15 mouse cellular contexts compared by ENCODE assay signal in the genomic region with DNA sequence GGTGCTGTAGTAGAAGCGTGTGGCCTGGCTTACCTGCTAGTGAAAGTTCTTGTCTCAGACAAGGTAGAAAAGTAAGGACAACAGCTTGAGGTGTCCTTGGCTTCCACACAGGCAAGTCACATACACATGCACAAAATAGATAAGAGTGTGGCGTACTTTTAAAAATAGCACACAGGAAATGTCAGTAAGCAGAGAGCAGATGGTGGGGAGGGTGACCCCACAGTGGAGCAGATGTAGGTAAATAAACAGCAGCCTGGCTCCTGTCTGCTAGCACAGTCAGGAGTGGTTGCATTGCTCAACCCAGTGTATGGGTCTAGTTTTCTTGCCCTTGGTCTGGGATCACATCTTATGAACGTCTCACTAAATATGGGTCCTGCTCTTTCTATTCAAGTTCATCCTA. TPM values are rescaled to one million over a fixed set of nuclear protein-coding genes. Genes with fewer than 3 reads are reported as not detected.
A peak's percentile ranks its signal among the peaks of the same experiment; 100 is the strongest.
DNase-seq lines count a peak whose midpoint lies in the region; ATAC-seq and TF ChIP-seq lines count a peak whose summit lies in the region.
"Had no signal": no experiment of that assay in that cellular context is flagged by ENCODE, and none has a peak within 500 bp of the region (broad histone marks: within the 10 kb centered on the region; RNA-seq: fewer than 3 reads in every experiment).

No protein-coding gene starts in this region.

- TF ChIP-seq EP300 in stomach, postnatal 0 days (optimal IDR thresholded peaks at IDR 0.05): no peak

- 76% methylated on average over 3 of the region's 3 CpGs for WGBS in stomach, embryonic 15.5 days
- WGBS in stomach, postnatal 0 days: 75% methylated on average over 3 of the region's 3 CpGs
- 18% methylated on average over 3 of the region's 3 CpGs for WGBS in liver, embryonic 12.5 days (ENCODE audit: insufficient replicate concordance)
- WGBS in midbrain, embryonic 16.5 days: 88% methylated on average over 3 of the region's 3 CpGs
- WGBS in hindbrain, embryonic 13.5 days: 89% methylated on average over 3 of the region's 3 CpGs

- H3K9me3 ChIP-seq in stomach, embryonic 15.5 days: no peaks in the 10 kb centered on the region
- no peaks in the 10 kb centered on the region for H3K9me3 ChIP-seq in stomach, postnatal 0 days (ENCODE audit: control insufficient read depth, low read length)
- no peaks in the 10 kb centered on the region for H3K9me3 ChIP-seq in liver, embryonic 12.5 days (replicated peaks)
- no peaks in the 10 kb centered on the region for H3K9me3 ChIP-seq in midbrain, embryonic 16.5 days (replicated peaks; ENCODE audit: control insufficient read depth, low read length, poor library complexity, severe bottlenecking)
- H3K9me3 ChIP-seq in hindbrain, embryonic 13.5 days: no peaks in the 10 kb centered on the region
- H3K9me3 ChIP-seq: hindbrain, embryonic 10.5 days; limb, embryonic 13.5 days; neural tube, embryonic 13.5 days had no signal

- no peak overlapping the region for H3K9ac ChIP-seq in stomach, embryonic 15.5 days
- no peak overlapping the region for H3K9ac ChIP-seq in stomach, postnatal 0 days (ENCODE audit: low read length)
- H3K9ac ChIP-seq in liver, embryonic 12.5 days: peak overlapping the region; percentile 15; the same call in 1 of the 2 replicates
- H3K9ac ChIP-seq in midbrain, embryonic 16.5 days (ENCODE audit: low read depth, low read length): no peak overlapping the region
- H3K9ac ChIP-seq in hindbrain, embryonic 13.5 days: no peak overlapping the region
- H3K9ac ChIP-seq: limb, embryonic 13.5 days; neural tube, embryonic 13.5 days had no signal

- no peaks in the 10 kb centered on the region for H3K27me3 ChIP-seq in stomach, embryonic 15.5 days (replicated peaks)
- H3K27me3 ChIP-seq in stomach, postnatal 0 days (ENCODE audit: control insufficient read depth, insufficient read depth, low read length): no peaks in the 10 kb centered on the region
- H3K27me3 ChIP-seq in liver, embryonic 12.5 days (replicated peaks): no peaks in the 10 kb centered on the region
- H3K27me3 ChIP-seq in midbrain, embryonic 16.5 days (ENCODE audit: control insufficient read depth, insufficient read depth, low read depth, low read length): no peaks in the 10 kb centered on the region
- no peaks in the 10 kb centered on the region for H3K27me3 ChIP-seq in hindbrain, embryonic 13.5 days
- H3K27me3 ChIP-seq: limb, embryonic 13.5 days; neural tube, embryonic 13.5 days had no signal

- peaks cover 66% of the 10 kb centered on the region for H3K36me3 ChIP-seq in stomach, embryonic 15.5 days
- peaks cover 35% of the 10 kb centered on the region for H3K36me3 ChIP-seq in stomach, postnatal 0 days (ENCODE audit: control insufficient read depth, insufficient read depth, low read length)
- H3K36me3 ChIP-seq in liver, embryonic 12.5 days: peaks cover 92% of the 10 kb centered on the region
- H3K36me3 ChIP-seq in midbrain, embryonic 16.5 days (ENCODE audit: control insufficient read depth, insufficient read depth, low read length): peaks cover 37% of the 10 kb centered on the region
- H3K36me3 ChIP-seq in hindbrain, embryonic 13.5 days: peaks cover 83% of the 10 kb centered on the region

- H3K4me3 ChIP-seq in stomach, embryonic 15.5 days (replicated peaks): no peak overlapping the region
- no peak overlapping the region for H3K4me3 ChIP-seq in stomach, postnatal 0 days (ENCODE audit: low read depth, low read length)
- H3K4me3 ChIP-seq in liver, embryonic 12.5 days: no peak overlapping the region
- H3K4me3 ChIP-seq in midbrain, embryonic 16.5 days (ENCODE audit: low read depth, low read length): no peak overlapping the region
- no peak overlapping the region for H3K4me3 ChIP-seq in hindbrain, embryonic 13.5 days
- H3K4me3 ChIP-seq: hindbrain, embryonic 10.5 days; limb, embryonic 13.5 days; neural tube, embryonic 13.5 days had no signal

- peak; percentile 29; the same call in 1 of the 2 replicates for ATAC-seq in stomach, embryonic 15.5 days (ENCODE audit: insufficient read depth, low FRiP score, low read depth)
- ATAC-seq in stomach, postnatal 0 days (ENCODE audit: low FRiP score, low TSS enrichment): no peak
- ATAC-seq in liver, embryonic 12.5 days: peak; percentile 81
- ATAC-seq in midbrain, embryonic 16.5 days: no peak
- ATAC-seq in hindbrain, embryonic 13.5 days (ENCODE audit: low FRiP score): no peak

- peaks cover 5% of the 10 kb centered on the region for H3K4me1 ChIP-seq in stomach, embryonic 15.5 days
- no peaks in the 10 kb centered on the region for H3K4me1 ChIP-seq in stomach, postnatal 0 days (replicated peaks; ENCODE audit: control insufficient read depth, insufficient read depth)
- peaks cover 47% of the 10 kb centered on the region for H3K4me1 ChIP-seq in liver, embryonic 12.5 days
- peaks cover 19% of the 10 kb centered on the region for H3K4me1 ChIP-seq in midbrain, embryonic 16.5 days (ENCODE audit: control insufficient read depth, insufficient read depth, low read length)
- peaks cover 17% of the 10 kb centered on the region for H3K4me1 ChIP-seq in hindbrain, embryonic 13.5 days (replicated peaks)

- H3K27ac ChIP-seq in stomach, embryonic 15.5 days: peak overlapping the region; percentile 12; the same call in 1 of the 2 replicates
- H3K27ac ChIP-seq in stomach, postnatal 0 days (replicated peaks): no peak overlapping the region
- peak overlapping the region; percentile 65 for H3K27ac ChIP-seq in liver, embryonic 12.5 days
- no peak overlapping the region for H3K27ac ChIP-seq in midbrain, embryonic 16.5 days (ENCODE audit: low read length)
- H3K27ac ChIP-seq in hindbrain, embryonic 13.5 days: no peak overlapping the region
- H3K27ac ChIP-seq: hindbrain, embryonic 10.5 days; limb, embryonic 13.5 days; neural tube, embryonic 13.5 days had no signal

- peak; percentile 15 to 54 for DNase-seq in adrenal gland, adult (ENCODE audit: inconsistent age in 2 of 2, low spot score in 1 of 2)
- DNase-seq in adrenal gland, adult 18-20 months (ENCODE audit: low spot score in 2 of 2): no peak
- DNase-seq in stomach, postnatal 0 days (ENCODE audit: low spot score): no peak
- no peak for DNase-seq in kidney, postnatal 36 days
- DNase-seq: cerebellum, postnatal 25 days; kidney, postnatal 14 days; right cerebral cortex, postnatal 25 days had no signal

- no peak for TF ChIP-seq CTCF in stomach, postnatal 0 days (IDR thresholded peaks at IDR 0.05; ENCODE audit: low read depth)

- no peak overlapping the region for H3K4me2 ChIP-seq in stomach, embryonic 15.5 days
- no peak overlapping the region for H3K4me2 ChIP-seq in stomach, postnatal 0 days (replicated peaks; ENCODE audit: low read depth)
- peak overlapping the region; percentile 6 for H3K4me2 ChIP-seq in liver, embryonic 12.5 days
- H3K4me2 ChIP-seq in midbrain, embryonic 16.5 days (ENCODE audit: low read length): no peak overlapping the region
- H3K4me2 ChIP-seq in hindbrain, embryonic 13.5 days: no peak overlapping the region
- H3K4me2 ChIP-seq: limb, embryonic 13.5 days; midbrain, embryonic 11.5 days; neural tube, embryonic 13.5 days had no signal

RNA-seq across cellular contexts. Expression of gene Spata2, which starts 17.8 kb away (rescaled TPM):
- 10 to 100 TPM; 41.1 to 42.8 TPM for total RNA-seq in adrenal gland, adult 18-20 months (2021)
- polyA plus RNA-seq in stomach, embryonic 15.5 days (2015; fragmentation: Nextera tagmentation; extraction: Ambion mirVana): 11.2 and 13.2 TPM in 2 replicates
- 9.4 and 11.3 TPM in 2 replicates for polyA plus RNA-seq in stomach, postnatal 0 days (2015; fragmentation: Nextera tagmentation; extraction: Ambion mirVana)
- polyA plus RNA-seq in liver, embryonic 12.5 days (2016; fragmentation: Nextera tagmentation; extraction: Ambion mirVana): 11.0 TPM in 2 replicates
- polyA plus RNA-seq in midbrain, embryonic 16.5 days (2015; fragmentation: Nextera tagmentation; extraction: Ambion mirVana): 32.2 and 34.4 TPM in 2 replicates
- 24.6 and 26.0 TPM in 2 replicates for polyA plus RNA-seq in hindbrain, embryonic 13.5 days (2015; fragmentation: Nextera tagmentation; extraction: Ambion mirVana)

RNA-seq across cellular contexts. Expression of gene Rnf114, which starts 18.0 kb away (rescaled TPM):
- 100 to 1,000 TPM in 1 of 2 experiments, 10 to 100 TPM in 1; 88.3 to 103 TPM for total RNA-seq in adrenal gland, adult 18-20 months (2021)
- polyA plus RNA-seq in stomach, embryonic 15.5 days (2015; fragmentation: Nextera tagmentation; extraction: Ambion mirVana): 66.5 and 71.9 TPM in 2 replicates
- polyA plus RNA-seq in stomach, postnatal 0 days (2015; fragmentation: Nextera tagmentation; extraction: Ambion mirVana): 44.6 and 47.6 TPM in 2 replicates
- polyA plus RNA-seq in liver, embryonic 12.5 days (2016; fragmentation: Nextera tagmentation; extraction: Ambion mirVana): 37.6 and 37.9 TPM in 2 replicates
- 111 and 121 TPM in 2 replicates for polyA plus RNA-seq in midbrain, embryonic 16.5 days (2015; fragmentation: Nextera tagmentation; extraction: Ambion mirVana)
- polyA plus RNA-seq in hindbrain, embryonic 13.5 days (2015; fragmentation: Nextera tagmentation; extraction: Ambion mirVana): 139 TPM in 2 replicates

RNA-seq across cellular contexts. Expression of gene Snai1, which starts 27.5 kb away (rescaled TPM):
- total RNA-seq in adrenal gland, adult 18-20 months (2021): 1 to 10 TPM; 6.3 to 8.8 TPM
- 13.6 and 16.0 TPM in 2 replicates for polyA plus RNA-seq in stomach, embryonic 15.5 days (2015; fragmentation: Nextera tagmentation; extraction: Ambion mirVana)
- polyA plus RNA-seq in stomach, postnatal 0 days (2015; fragmentation: Nextera tagmentation; extraction: Ambion mirVana): 6.9 and 8.3 TPM in 2 replicates
- 4.9 and 5.0 TPM in 2 replicates for polyA plus RNA-seq in liver, embryonic 12.5 days (2016; fragmentation: Nextera tagmentation; extraction: Ambion mirVana)
- 3.9 and 4.7 TPM in 2 replicates for polyA plus RNA-seq in midbrain, embryonic 16.5 days (2015; fragmentation: Nextera tagmentation; extraction: Ambion mirVana)
- 7.5 and 7.9 TPM in 2 replicates for polyA plus RNA-seq in hindbrain, embryonic 13.5 days (2015; fragmentation: Nextera tagmentation; extraction: Ambion mirVana)

Comparison
In these comparisons a context has a peak if more than half of its experiments do, and no peak if none do; other contexts are left out.
1. DNase-seq: peak in adrenal gland, adult (2 of 2); none in adrenal gland, adult 18-20 months (0 of 2), stomach, postnatal 0 days (single experiment) and kidney, postnatal 36 days (0 of 2).
2. ATAC-seq: peak in stomach, embryonic 15.5 days (single experiment) and liver, embryonic 12.5 days (single experiment); none in stomach, postnatal 0 days (single experiment), midbrain, embryonic 16.5 days (single experiment) and hindbrain, embryonic 13.5 days (single experiment).
3. H3K27ac ChIP-seq: peak in stomach, embryonic 15.5 days (single experiment) and liver, embryonic 12.5 days (single experiment); none in stomach, postnatal 0 days (single experiment), midbrain, embryonic 16.5 days (single experiment) and hindbrain, embryonic 13.5 days (single experiment).